Mouse (Mus musculus) heart, postnatal 0 days (tissue): ENCODE data around the gene B230104I21Rik.

Source experiments
- CTCF ChIP-seq: IDR thresholded peaks from 2 replicates; pipeline ENCODE4 v1.5.1; 2016; ENCODE audit warnings: antibody characterized with exemption, control low read depth, low read depth
- EP300 ChIP-seq: IDR thresholded peaks from 2 replicates; pipeline ENCODE4 v1.6.1; 2016; ENCODE audit warnings: antibody characterized with exemption, low read depth

DNA sequence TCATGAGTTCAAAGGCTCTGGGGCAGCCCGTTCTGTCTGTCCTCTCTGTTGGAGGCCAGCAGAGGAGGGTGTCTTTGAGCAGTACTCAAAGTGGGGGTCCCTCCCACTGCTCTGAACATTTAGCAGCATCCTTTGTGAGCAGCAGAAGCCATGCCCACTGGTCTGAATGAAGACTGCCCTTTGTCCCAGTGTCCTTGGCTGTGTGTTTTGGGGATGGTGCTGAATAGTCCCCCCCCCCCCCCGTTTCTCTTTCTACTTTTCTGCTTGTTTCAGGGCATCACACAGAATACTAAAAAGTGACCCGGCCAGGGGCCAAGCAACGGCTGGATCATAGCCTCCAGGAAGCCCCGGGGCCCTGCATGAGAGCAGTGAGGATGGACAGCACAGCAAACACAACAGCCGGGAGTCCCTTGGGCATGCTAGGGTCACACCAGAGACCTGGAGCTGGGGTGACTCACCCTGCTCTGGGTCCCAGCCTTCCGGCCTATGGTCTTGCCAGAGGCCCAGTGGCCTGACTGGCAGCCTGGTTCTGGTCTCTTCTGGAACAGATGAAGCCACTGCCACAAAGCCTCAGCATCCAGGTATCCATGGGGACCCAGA, 58.3 kb downstream of the B230104I21Rik start:
- TF ChIP-seq CTCF (no peak), EP300 (no peak)
